Mouse (Mus musculus) kidney, adult 2 months (tissue): ENCODE data around the gene Slc30a3.

Experiments used
- CTCF ChIP-seq: fragments of 200-500 bp; conservative IDR thresholded peaks from 2 replicates; pipeline ENCODE4 v1.5.1; 2011; ENCODE audit warnings: low read depth, mild to moderate bottlenecking, control low read depth, low read length, moderate library complexity, mixed read lengths; ENCODE audit not compliant: insufficient read depth, insufficient read length
- POLR2A ChIP-seq: fragments of 200-500 bp; IDR thresholded peaks from one replicate; pipeline ENCODE4 v1.6.1; 2011; ENCODE audit warnings: low read depth, low read length, control low read depth

GRCm38 (mm10) chr5:31093151-31094041, 14.6 kb downstream of the Slc30a3 start:
- no peak for TF ChIP-seq CTCF
- no peak for TF ChIP-seq POLR2A
